Mouse (Mus musculus): ENCODE results near the gene Slain1.
A peak's percentile ranks its signal among the peaks of the same experiment; 100 is the strongest.

GRCm38 (mm10) chr14:103651106-103651505 lies 1.1 kb downstream of the Slain1 start:
- TF ChIP-seq CTCF (IDR thresholded peaks at IDR 0.05; ENCODE audit: borderline replicate concordance, extremely low read depth, insufficient read depth, insufficient read length) (peak; percentile 5; the same call in 1 of the 2 replicates), POLR2A (IDR thresholded peaks at IDR 0.05; ENCODE audit: borderline replicate concordance, extremely low read depth, insufficient read depth, insufficient read length, poor library complexity, severe bottlenecking) (no peak)

Data from brain, embryonic 14.5 days (tissue).